Mouse (Mus musculus): ENCODE results near the gene Atp6v1g1. TPM values are rescaled to one million over a fixed set of nuclear protein-coding genes. Genes with fewer than 3 reads are reported as not detected.

Gene Atp6v1g1
- total RNA-seq, 2 experiments from 2014 or later = 119 to 128 TPM

- Histone ChIP-seq H3K4me3 (no peak overlapping the region), H3K27ac (no peak overlapping the region)
- DNase-seq (ENCODE audit: low spot score in 2 of 2) = no peak
- no peak for TF ChIP-seq CTCF (conservative IDR thresholded peaks at IDR 0.05)
Observed at GRCm38 (mm10) chr4:63569322-63569721, 24.8 kb downstream of the Atp6v1g1 start.

- H3K4me3 ChIP-seq = no peak overlapping the region
- TF ChIP-seq CTCF (conservative IDR thresholded peaks at IDR 0.05) = no peak
- H3K27ac ChIP-seq = no peak overlapping the region
- DNase-seq (ENCODE audit: low spot score in 2 of 2) = no peak
Observed at GRCm38 (mm10) chr4:63570208-63570781, 25.7 kb downstream of the Atp6v1g1 start.

- no peak overlapping the region for H3K27ac ChIP-seq
- no peak overlapping the region for H3K4me3 ChIP-seq
- TF ChIP-seq CTCF (conservative IDR thresholded peaks at IDR 0.05) = no peak
- DNase-seq (ENCODE audit: low spot score in 2 of 2) = no peak
Observed at GRCm38 (mm10) chr4:63572621-63573020, 28.0 kb downstream of the Atp6v1g1 start.

- no peak for DNase-seq (ENCODE audit: low spot score in 2 of 2)
- no peak overlapping the region for H3K27ac ChIP-seq
- H3K4me3 ChIP-seq = no peak overlapping the region
- TF ChIP-seq CTCF (conservative IDR thresholded peaks at IDR 0.05) = no peak
Observed at GRCm38 (mm10) chr4:63579649-63580048, 35.1 kb downstream of the Atp6v1g1 start.

- no peak for TF ChIP-seq CTCF (conservative IDR thresholded peaks at IDR 0.05)
- no peak overlapping the region for H3K27ac ChIP-seq
- no peak overlapping the region for H3K4me3 ChIP-seq
- DNase-seq (ENCODE audit: low spot score in 2 of 2) = no peak
Observed at GRCm38 (mm10) chr4:63580078-63580477, 35.5 kb downstream of the Atp6v1g1 start.

GRCm38 (mm10) chr4:63582580-63582979, 38.0 kb downstream of the Atp6v1g1 start:
- no peak for DNase-seq (ENCODE audit: low spot score in 2 of 2)
- Histone ChIP-seq H3K4me3 (no peak overlapping the region), H3K27ac (no peak overlapping the region)
- TF ChIP-seq CTCF (conservative IDR thresholded peaks at IDR 0.05) = no peak

- DNase-seq (ENCODE audit: low spot score in 2 of 2) = no peak
- no peak overlapping the region for H3K4me3 ChIP-seq
- TF ChIP-seq CTCF (conservative IDR thresholded peaks at IDR 0.05) = no peak
- H3K27ac ChIP-seq = no peak overlapping the region
Observed at GRCm38 (mm10) chr4:63585216-63585615, 40.6 kb downstream of the Atp6v1g1 start.

GRCm38 (mm10) chr4:63586240-63586639, 41.7 kb downstream of the Atp6v1g1 start:
- Histone ChIP-seq H3K4me3 (no peak overlapping the region), H3K27ac (no peak overlapping the region)
- no peak for DNase-seq (ENCODE audit: low spot score in 2 of 2)
- no peak for TF ChIP-seq CTCF (conservative IDR thresholded peaks at IDR 0.05)

- no peak overlapping the region for H3K27ac ChIP-seq
- no peak for DNase-seq (ENCODE audit: low spot score in 2 of 2)
- no peak overlapping the region for H3K4me3 ChIP-seq
- no peak for TF ChIP-seq CTCF (conservative IDR thresholded peaks at IDR 0.05)
Observed at GRCm38 (mm10) chr4:63589987-63590386, 45.4 kb downstream of the Atp6v1g1 start.

GRCm38 (mm10) chr4:63590538-63590937, 46.0 kb downstream of the Atp6v1g1 start:
- Histone ChIP-seq H3K4me3 (no peak overlapping the region), H3K27ac (no peak overlapping the region)
- no peak for TF ChIP-seq CTCF (conservative IDR thresholded peaks at IDR 0.05)
- DNase-seq (ENCODE audit: low spot score in 2 of 2) = no peak

- no peak for TF ChIP-seq CTCF (conservative IDR thresholded peaks at IDR 0.05)
- Histone ChIP-seq H3K4me3 (no peak overlapping the region), H3K27ac (no peak overlapping the region)
- no peak for DNase-seq (ENCODE audit: low spot score in 2 of 2)
Observed at GRCm38 (mm10) chr4:63594459-63595110, 50.0 kb downstream of the Atp6v1g1 start.

- no peak for DNase-seq (ENCODE audit: low spot score in 2 of 2)
- H3K27ac ChIP-seq = no peak overlapping the region
- TF ChIP-seq CTCF (conservative IDR thresholded peaks at IDR 0.05) = no peak
- H3K4me3 ChIP-seq = no peak overlapping the region
Observed at GRCm38 (mm10) chr4:63595259-63595658, 50.7 kb downstream of the Atp6v1g1 start.

- no peak for TF ChIP-seq CTCF (conservative IDR thresholded peaks at IDR 0.05)
- Histone ChIP-seq H3K4me3 (no peak overlapping the region), H3K27ac (no peak overlapping the region)
- no peak for DNase-seq (ENCODE audit: low spot score in 2 of 2)
Observed at GRCm38 (mm10) chr4:63596010-63596409, 51.4 kb downstream of the Atp6v1g1 start.

Other genes with a start within 250 kb of the Atp6v1g1 start
- not detected for gene Orm1, start 200.2 kb upstream of the Atp6v1g1 start, total RNA-seq (2021)
- not detected for gene Orm3, start 188.6 kb upstream of the Atp6v1g1 start, total RNA-seq (2021)
- gene Orm2, start 182.3 kb upstream of the Atp6v1g1 start, total RNA-seq (2021) = not detected
- 1 to 10 TPM; 3.5 to 3.8 TPM for gene Akna, start 141.4 kb upstream of the Atp6v1g1 start, total RNA-seq (2021)
- gene Whrn, start 48.8 kb upstream of the Atp6v1g1 start, total RNA-seq (2021) = 10 to 100 TPM; 17.9 to 20.7 TPM
- gene Tmem268, start 14.0 kb downstream of the Atp6v1g1 start, total RNA-seq (2021) = 1 to 10 TPM; 5.8 to 8.3 TPM
- gene Gm11213, start 60.5 kb downstream of the Atp6v1g1 start, total RNA-seq (2021) = not detected
- gene Tex48, start 77.7 kb downstream of the Atp6v1g1 start, total RNA-seq (2021) = not detected
- not detected for gene Gm11214, start 118.6 kb downstream of the Atp6v1g1 start, total RNA-seq (2021)
- gene Tnfsf15, start 200.3 kb downstream of the Atp6v1g1 start, total RNA-seq (2021) = not detected

Data from layer of hippocampus, adult 2 months (tissue).